8 mouse cellular contexts compared by ENCODE assay signal in the genomic region with DNA sequence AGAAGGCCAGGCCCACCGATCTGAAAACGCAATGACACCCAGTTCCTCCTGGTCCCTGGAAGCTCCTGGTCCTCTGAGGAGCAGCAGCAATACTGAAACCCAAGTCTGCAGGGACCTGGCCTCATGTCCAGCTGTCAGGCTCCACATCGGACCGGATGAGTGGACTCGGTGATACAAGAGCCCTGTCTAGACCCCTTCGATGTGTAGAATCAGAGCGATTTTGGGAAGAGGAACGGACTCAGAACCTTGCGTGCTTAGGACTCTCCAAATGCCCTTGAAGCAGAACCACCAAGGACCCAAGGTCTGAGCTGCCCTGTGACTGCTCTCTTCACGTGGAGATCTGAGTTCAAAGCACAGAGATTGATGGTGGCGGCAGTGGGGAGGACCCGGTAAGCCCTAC. TPM values are rescaled to one million over a fixed set of nuclear protein-coding genes. Genes with fewer than 3 reads are reported as not detected.
DNase-seq lines count a peak whose midpoint lies in the region; ATAC-seq and TF ChIP-seq lines count a peak whose summit lies in the region.

Gene Tmem120b (plus strand): TSS at position 301 of the 400 bp plus-strand sequence.

- no peaks in the 10 kb centered on the region for H3K36me3 ChIP-seq in heart, embryonic 14.5 days (ENCODE audit: control insufficient read depth, insufficient read depth, low read length)
- H3K36me3 ChIP-seq in limb, embryonic 13.5 days: no peaks in the 10 kb centered on the region

- DNase-seq in lung, adult 2 months: no peak
- no peak for DNase-seq in lung, postnatal 10 days
- no peak for DNase-seq in retina, postnatal 1 day
- DNase-seq in urinary bladder, postnatal 4 days (ENCODE audit: low spot score in 2 of 2): no peak
- DNase-seq in yolk sac, embryonic 10.5 days (ENCODE audit: low spot score): no peak

- 85% methylated on average over 12 of the region's 12 CpGs for WGBS in lung, adult 2 months
- WGBS in heart, embryonic 14.5 days: 86% methylated on average over 12 of the region's 12 CpGs
- 86% methylated on average over 12 of the region's 12 CpGs for WGBS in limb, embryonic 13.5 days

- peak within 1 kb of the TSS; percentile 24; the same call in 1 of the 2 replicates for H3K4me2 ChIP-seq in heart, embryonic 14.5 days (ENCODE audit: low read length)
- H3K4me2 ChIP-seq in limb, embryonic 13.5 days (replicated peaks): no peak within 1 kb of the TSS

- no peak for TF ChIP-seq POLR2A in lung, adult 2 months (IDR thresholded peaks at IDR 0.05; ENCODE audit: borderline replicate concordance, extremely low read depth, low read depth, low read length)

- H3K4me3 ChIP-seq in lung, adult 2 months (replicated peaks; ENCODE audit: extremely low read depth, low read depth, low read length): no peak within 1 kb of the TSS
- no peak within 1 kb of the TSS for H3K4me3 ChIP-seq in heart, embryonic 14.5 days (ENCODE audit: control insufficient read depth in 1 of 2, insufficient read depth in 1 of 2, low read depth in 1 of 2, low read length in 2 of 2)
- H3K4me3 ChIP-seq in limb, embryonic 13.5 days: no peak within 1 kb of the TSS

- ATAC-seq in common myeloid progenitor, adult 5-6 weeks (replicated peaks; ENCODE audit: low read depth, poor library complexity, severe bottlenecking): 0 out of 2 replicates have a peak, but pooled peaks have one; percentile 20
- no peak for ATAC-seq in heart, embryonic 14.5 days (ENCODE audit: insufficient number of reproducible peaks, insufficient read depth, low FRiP score, low read depth)
- ATAC-seq in limb, embryonic 13.5 days (ENCODE audit: low FRiP score, low read depth): no peak

- peak within 1 kb of the TSS; percentile 80 to 84 for H3K27ac ChIP-seq in heart, embryonic 14.5 days (replicated peaks in 1 of 2; ENCODE audit: control insufficient read depth in 1 of 2, insufficient read depth in 1 of 2, low read depth in 2 of 2, low read length in 2 of 2)
- H3K27ac ChIP-seq in limb, embryonic 13.5 days: no peak within 1 kb of the TSS

- H3K4me1 ChIP-seq in lung, adult 2 months (ENCODE audit: control insufficient read depth, insufficient read depth, low read length): peaks cover 3% of the 10 kb centered on the region; the same call in 1 of the 2 replicates
- 0 out of 4 replicates have a peak, but pooled peaks cover 2 to 5% of the 10 kb centered on the region in 2 experiments for H3K4me1 ChIP-seq in heart, embryonic 14.5 days (ENCODE audit: control insufficient read depth in 2 of 2, insufficient read depth in 2 of 2, low read length in 2 of 2)
- peaks cover 7% of the 10 kb centered on the region for H3K4me1 ChIP-seq in limb, embryonic 13.5 days

- no peaks in the 10 kb centered on the region for H3K27me3 ChIP-seq in heart, embryonic 14.5 days (ENCODE audit: control insufficient read depth, insufficient read depth, low read length)
- H3K27me3 ChIP-seq in limb, embryonic 13.5 days: no peaks in the 10 kb centered on the region

- no peak within 1 kb of the TSS; the same call in 1 of the 2 replicates for H3K9ac ChIP-seq in heart, embryonic 14.5 days (ENCODE audit: low read length)
- no peak within 1 kb of the TSS for H3K9ac ChIP-seq in limb, embryonic 13.5 days

- no peak for TF ChIP-seq CTCF in lung, adult 2 months (IDR thresholded peaks at IDR 0.05; ENCODE audit: insufficient read depth, low read length)

- H3K9me3 ChIP-seq in heart, embryonic 14.5 days (ENCODE audit: control insufficient read depth, low read length): no peaks in the 10 kb centered on the region
- no peaks in the 10 kb centered on the region for H3K9me3 ChIP-seq in limb, embryonic 13.5 days

RNA-seq across cellular contexts. Expression of gene Tmem120b, which starts in this region (rescaled TPM):
- 10.4 and 12.1 TPM in 2 replicates for polyA plus RNA-seq in lung, adult 2 months (2012; rRNA removed)
- 4.8 and 4.9 TPM in 2 replicates for total RNA-seq in common myeloid progenitor, adult 5-6 weeks (2017)
- 10.8 and 11.3 TPM in 2 replicates for polyA plus RNA-seq in heart, embryonic 14.5 days (2014; fragmentation: Nextera tagmentation; extraction: Ambion mirVana)
- polyA plus RNA-seq in limb, embryonic 13.5 days (2015; fragmentation: Nextera tagmentation; extraction: Ambion mirVana): 16.7 and 19.1 TPM in 2 replicates
